Mouse (Mus musculus) bone marrow macrophage, adult 2 months (primary cell): Measurements from ENCODE around the gene Ankrd35.

Experiments used
- CTCF ChIP-seq: IDR thresholded peaks from 2 replicates; pipeline ENCODE4 v1.5.1; 2012; ENCODE audit warnings: low read depth, mild to moderate bottlenecking, low read length, moderate library complexity
- POLR2A ChIP-seq: IDR thresholded peaks from 2 replicates; pipeline ENCODE4 v1.6.1; 2012; ENCODE audit warnings: mild to moderate bottlenecking, low read depth, low read length, borderline replicate concordance

GRCm38 (mm10) chr3:96737013-96737740, 67.2 kb downstream of the Ankrd35 start:
- no peak for TF ChIP-seq CTCF
- no peak for TF ChIP-seq POLR2A
